Mouse (Mus musculus) heart, adult 18-20 months (tissue): ENCODE results near the gene Cpeb3. TPM values are rescaled to one million over a fixed set of nuclear protein-coding genes. Genes with fewer than 3 reads are reported as not detected.
A peak's percentile ranks its signal among the peaks of the same experiment; 100 is the strongest.
"Not testable (repeated sequence)": the region's sequence is repeated elsewhere in the genome, so short reads cannot be mapped to it uniquely, and the experiment has no call there.

Experiments used
- DNase-seq, 2 experiments: peaks; one replicate each; pipeline ENCODE4 v3.0.0; 2021 to 2022; ENCODE audit warnings: mixed read lengths in 1 of 2
- total RNA-seq, 2 experiments: library from RNA; stranded (reverse); gene quantifications; 2 replicates each; pipeline ENCODE4 v1.2.3; 2021

The Cpeb3 gene
- total RNA-seq, 2 experiments from 2014 or later, result 75.0 to 78.1 TPM

DNA sequence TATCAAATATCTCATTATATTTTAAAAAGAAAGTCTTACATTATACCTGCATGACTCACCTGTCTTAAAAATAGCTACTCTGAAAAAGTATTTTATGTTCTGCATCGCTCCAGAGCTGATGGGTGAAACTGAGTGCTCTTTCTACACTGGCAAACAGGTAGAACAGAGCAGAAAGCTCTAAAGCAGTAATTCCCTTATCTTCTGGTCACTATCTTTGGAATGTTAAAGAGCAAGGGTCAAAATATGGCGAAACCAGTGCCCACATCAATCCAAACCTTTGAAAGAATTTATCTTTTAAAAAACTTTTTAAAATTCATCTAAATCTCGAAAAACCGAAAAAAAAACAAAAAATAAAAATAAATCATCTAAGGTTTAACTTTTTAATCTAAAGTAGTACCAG, 52.4 kb downstream of the Cpeb3 start:
- DNase-seq, result no peak

DNA sequence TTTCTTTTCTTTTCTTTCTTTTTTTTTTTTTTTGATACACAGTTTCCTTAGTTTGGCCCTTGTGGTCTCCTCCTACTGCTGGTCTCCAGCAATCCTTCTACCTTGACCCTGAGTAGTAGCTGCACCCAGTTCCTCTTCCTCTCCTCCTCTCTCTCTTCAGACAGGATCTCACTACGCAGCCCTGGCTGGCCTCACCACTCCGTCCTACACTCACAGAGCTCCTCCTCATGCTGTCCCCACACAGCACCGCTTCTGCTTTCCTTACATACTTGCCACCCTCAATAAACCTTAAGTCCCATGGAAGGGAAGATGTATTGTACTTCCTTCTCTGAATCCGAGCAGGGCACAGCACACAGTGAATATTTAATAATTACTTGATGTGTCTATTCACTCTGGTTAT, 61.3 kb downstream of the Cpeb3 start:
- peak in 1 of 2 experiments; percentile 21 for DNase-seq

DNA sequence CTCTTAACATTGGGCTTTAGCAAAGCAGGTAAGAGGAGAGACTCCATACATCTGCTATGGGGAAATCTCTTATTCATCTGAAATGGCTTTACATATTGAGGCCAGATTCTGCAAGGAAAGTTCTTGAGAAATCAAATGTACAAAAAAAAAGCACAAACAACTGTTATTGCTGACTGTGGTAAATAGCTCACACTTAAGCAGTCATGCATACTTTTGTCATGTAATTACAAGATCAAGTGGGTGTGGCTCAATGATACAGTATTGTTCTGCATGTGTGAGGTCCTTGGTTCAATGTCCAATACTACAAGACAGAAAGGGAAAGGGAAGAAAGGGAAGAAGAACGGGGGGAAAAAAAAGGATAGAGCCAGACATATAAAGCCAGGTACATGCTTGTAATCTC, 62.6 kb downstream of the Cpeb3 start:
- no peak for DNase-seq

DNA sequence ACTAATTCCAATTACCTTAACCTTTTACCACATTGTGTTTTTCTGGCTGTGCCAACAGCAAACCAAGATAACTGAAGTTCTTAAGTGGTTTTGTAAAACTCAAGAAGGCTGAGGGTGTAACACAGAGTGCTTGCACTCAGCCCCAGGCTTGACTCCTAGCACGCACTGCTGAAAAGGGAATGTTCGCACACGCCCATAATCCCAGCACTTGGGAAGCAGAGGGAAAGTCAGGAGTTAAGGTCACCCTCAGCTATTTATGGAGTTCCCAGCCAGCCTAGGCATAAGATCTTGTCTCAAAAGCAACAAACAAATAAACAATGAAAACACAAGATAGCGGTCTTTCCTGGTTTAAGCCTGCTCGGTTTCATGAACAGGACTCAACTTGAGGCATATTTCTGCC, 63.0 kb downstream of the Cpeb3 start:
- DNase-seq, result no peak

DNA sequence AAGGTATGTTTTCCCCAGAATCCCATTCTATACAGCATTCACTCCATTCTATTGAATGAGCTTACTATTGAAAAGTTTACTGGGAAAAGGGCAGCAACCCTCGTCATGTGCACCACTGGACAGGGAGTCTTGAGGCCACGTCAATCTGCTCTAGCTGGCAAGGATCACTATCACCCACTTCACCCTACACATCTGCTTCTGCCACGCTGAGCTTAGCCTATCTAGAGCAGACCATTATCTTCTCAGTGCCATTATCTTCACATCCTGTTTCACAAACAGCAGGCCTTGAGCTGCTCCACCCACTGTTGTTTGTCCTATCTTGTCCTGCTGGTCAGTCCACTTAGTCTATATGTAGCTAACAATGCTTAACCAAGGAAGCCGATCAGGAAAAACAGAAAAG, 66.8 kb downstream of the Cpeb3 start:
- DNase-seq, result no peak

DNA sequence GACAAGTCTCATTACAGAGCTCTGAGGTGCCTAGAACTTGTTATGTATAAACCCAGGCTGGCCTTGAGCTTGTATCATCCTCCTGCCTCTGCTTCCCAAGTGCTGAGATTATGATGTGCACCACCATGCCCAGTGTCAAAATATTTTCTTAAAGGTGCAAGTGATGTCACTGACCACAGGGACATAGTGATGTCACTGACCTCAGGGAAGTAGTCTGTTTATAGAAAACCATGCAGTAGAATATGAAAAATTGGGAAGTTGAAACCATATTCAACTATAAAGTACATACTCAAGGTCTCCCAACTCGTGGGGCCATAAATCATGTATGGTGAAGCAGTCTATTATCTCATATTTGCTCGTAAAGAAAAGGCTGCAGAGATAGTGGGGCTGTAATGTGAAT, 71.3 kb downstream of the Cpeb3 start:
- DNase-seq, result no peak

DNA sequence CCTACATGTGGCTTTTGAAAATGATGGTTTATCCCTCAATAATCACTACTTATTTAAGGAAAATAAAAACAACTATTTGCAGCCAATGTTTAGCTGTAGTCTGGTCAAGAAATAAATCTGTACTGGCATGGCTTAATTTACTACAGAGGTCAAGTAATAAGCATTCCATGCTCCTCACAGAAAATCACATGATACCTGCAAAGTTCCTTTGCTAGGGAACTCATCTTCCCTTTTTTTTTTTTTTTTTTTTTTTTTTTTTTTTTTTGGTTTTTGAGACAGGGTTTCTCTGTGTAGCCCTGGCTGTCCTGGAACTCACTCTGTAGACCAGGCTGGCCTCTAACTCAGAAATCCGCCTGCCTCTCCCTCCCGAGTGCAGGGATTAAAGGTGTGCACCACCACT, 72.9 kb downstream of the Cpeb3 start:
- DNase-seq, result not testable (repeated sequence)

DNA sequence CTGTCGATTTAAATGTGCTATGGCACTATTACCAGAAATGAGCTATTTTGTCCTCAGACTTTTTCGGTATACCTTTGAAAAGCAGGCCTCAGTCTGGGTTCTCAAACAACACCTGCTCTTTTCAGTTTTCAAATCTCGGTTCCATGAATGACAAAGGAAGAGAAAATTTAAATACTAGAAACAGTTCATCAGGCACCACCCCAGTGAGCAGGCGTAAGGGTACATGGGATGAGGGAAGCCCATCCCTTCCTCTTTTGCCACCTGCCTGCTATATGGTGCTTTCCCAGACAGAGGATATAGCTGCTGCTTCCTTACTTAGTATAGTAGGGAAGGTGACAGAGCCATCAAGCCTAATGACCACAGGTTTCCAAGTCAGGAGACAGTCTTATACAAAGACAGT, 74.7 kb downstream of the Cpeb3 start:
- no peak for DNase-seq

DNA sequence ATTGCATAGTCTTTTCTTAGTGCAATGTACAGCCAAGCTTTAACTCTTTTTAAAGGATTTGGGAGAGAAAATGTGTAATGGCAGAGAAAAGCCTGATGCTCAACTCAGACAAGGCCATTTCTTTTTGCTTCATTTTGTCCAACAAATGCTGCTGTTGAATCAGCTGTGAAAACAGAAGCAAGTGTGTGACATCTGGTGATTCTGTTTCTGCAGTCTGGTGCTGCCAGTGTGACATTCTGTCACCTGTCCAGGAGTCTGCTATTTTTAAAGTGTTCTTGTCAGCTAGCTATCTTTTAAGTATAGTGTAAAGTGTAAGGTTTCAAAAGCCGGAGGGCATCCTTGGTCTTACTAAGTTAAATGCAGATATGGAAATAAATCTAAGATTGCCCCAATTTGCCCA, 76.7 kb downstream of the Cpeb3 start:
- peak; percentile 66 to 67 for DNase-seq

DNA sequence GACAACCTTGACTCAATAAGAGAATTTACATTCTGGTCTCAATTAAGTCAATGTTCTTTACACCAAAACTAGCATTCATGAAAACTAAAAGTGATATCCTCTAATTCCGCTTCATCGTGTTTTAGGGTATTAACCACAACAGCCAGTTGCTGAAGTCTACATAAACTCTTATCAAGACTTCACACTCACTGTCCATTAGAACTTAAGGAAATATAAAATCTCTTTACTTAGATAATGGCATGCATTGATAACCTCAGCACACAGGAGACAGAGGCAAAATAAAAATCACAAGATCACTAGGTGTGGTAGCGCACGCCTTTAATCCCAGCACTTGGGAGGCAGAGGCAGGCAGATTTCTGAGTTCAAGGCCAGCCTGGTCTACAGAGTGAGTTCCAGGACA, 79.9 kb downstream of the Cpeb3 start:
- no peak for DNase-seq

DNA sequence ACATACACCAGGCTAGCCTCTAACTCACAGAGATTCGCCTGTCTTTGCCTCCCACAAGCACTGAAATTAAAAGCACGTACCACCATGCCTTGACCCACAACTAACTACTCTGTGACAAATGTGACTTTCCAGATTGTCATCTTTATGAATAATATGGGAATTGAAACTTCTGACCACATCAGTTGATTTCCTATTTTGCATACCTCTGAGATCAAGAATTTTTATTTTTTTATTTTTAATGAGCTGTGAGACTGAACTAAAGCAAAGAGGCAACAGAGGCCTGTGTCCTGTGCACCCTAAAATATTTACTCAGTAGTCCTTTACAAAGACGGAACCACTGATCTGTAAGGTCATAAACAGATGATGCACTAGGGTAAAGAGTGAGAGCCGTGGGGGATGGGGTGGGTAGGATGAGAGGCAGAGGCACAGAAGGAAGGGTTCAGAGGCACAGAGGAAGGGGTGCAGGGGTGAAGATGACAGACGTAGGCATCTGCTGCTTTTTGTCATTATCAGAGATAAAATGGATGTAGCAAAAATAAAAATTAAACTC, 81.3 kb downstream of the Cpeb3 start:
- DNase-seq, result no peak

DNA sequence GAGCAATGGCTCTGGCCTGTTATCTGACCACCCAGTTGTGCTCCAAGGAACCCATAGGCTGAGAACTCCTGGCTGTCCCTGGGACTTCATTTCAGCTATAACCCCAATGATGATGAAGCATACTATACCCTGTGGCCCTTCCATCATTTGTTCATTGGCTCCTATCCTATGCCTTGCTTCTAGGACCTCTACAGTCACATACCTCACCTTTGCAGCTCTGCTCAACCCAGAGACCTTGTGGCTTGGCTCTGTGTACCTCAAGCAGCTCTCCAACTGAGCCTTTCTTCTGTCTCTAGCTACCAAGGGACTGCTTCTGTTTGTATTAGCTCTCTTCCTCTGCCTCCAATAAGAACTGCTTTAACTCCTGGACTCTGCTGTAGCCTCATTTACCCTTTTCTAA, 83.4 kb downstream of the Cpeb3 start:
- DNase-seq, result no peak

DNA sequence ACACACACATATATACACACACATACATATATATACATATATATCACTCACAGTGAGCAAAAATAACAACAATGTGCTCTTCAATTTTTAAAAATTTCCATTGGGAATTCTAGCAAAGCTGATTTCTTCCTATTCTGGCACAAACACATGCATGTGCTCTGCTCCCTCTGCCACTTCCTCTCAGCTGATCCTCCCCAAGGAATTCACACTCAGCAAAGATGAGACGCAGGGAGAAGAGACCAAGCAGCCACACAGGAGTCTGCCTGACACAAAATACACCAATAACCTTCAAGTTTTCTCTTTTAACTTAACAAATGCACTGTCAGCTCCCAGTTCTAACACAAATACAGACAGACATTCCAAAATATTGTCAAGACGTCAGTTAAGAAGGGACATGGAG, 89.1 kb downstream of the Cpeb3 start:
- peak; percentile 33 to 37 for DNase-seq

DNA sequence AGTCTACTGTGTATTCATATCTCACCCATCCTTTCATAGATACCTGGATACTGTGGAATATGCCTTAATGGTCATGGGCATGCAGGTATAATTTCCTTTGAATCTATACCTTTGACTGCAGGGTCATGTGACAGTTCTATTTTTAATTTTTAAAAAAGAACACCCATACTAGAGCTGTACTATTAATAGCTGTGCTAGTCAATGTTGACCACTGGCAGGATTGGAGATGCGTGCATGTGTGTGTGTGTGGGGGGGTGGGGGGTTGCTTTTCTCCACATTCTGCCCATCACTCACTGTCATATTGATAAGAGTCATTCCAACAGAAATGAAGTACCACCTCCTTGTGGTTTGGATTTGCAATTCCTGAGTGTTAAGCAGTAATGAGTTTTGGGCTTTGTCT, 92.6 kb downstream of the Cpeb3 start:
- no peak for DNase-seq

DNA sequence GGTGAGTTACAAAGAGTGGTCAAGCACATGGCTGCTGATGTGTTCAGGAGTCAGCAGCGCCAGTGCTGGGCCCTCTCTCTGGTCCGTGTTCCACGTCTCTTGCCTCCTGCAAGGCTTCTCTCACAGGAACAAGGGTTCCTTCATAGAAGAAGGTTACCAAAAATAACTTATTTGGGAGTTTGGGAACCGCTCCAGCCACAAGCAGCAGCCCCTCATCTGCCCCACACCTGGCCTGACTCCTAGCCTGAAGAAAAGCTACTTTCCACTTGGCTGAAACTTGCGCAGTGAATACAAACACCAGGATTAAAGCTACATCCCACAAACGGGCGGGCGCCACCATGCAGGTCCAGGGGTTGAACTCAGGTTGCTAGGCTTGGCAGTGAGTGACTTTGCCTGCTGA, 93.0 kb downstream of the Cpeb3 start:
- DNase-seq, result peak; percentile 25 to 34

DNA sequence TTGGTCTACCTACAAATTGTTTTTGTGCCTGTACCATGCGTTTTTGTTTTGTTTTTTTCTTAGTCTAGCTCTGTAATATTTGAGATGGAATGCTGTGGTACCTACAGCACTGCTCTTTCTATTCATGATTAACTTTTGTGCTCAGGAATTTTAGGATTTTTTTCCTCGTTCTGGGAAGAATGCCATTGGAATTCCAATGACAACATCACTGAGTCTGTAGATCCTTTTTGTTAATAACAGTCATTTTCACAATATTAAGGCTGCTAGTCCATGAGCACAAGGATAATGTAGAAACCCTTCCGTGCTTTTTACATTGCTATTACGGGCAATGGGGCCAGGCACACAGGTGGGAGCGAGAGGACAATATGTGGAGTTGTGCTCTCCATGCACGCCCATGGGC, 96.6 kb downstream of the Cpeb3 start:
- no peak for DNase-seq

DNA sequence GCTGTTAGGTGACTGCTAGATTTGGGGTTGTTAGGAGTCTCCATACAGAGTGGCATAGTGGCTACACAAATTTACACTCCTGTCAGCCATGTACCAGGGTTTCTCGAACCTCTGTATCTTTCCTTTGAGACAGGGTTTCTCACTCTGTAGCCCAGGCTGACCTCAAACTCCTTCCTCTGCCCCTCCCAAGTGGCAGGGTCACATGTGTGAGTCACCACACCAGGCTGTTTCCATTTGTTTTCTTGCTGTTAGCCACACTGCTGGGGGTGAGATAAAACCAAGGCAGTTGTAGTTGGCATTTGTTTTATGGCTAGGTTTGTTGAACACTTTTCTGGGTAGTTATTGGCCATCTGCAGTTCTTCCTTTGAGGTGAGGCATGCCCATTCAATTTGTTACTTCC, 97.9 kb downstream of the Cpeb3 start:
- no peak for DNase-seq

DNA sequence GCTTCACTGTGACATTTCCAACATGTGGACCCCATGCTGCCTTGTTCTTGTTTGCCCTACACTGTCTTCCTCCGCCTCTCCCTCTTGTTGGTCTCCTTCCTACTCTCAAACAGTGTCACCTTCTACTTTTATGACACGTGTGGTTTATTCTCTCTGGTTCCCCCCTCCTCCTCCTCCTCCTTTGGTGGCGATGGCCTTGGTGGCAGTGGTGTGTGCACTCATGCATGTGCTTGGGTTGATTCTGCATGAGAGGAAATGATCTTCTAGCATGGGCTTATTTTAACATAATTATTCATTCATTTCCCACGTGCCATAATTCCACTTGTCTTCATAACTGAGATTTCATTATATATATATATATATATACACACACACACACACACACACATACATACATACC, 98.5 kb downstream of the Cpeb3 start:
- no peak for DNase-seq

DNA sequence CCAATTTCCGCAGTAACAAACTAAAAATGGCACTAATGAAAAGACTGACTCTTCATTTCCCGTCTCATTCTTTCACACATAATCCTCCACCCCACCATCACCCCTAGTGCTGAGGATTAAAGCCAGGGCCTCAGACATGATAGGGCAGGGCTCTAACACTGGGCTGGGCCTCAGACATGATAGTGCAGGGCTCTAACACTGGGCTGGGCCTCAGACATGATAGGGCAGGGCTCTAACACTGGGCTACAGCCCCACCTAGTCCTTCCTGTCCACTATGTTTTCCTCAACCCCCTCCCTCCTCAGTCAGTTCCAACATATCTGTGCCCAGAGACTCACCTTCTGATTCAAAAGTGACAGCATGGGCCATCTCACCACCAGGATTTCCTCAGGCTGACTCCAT, 107.7 kb downstream of the Cpeb3 start:
- DNase-seq, result no peak

DNA sequence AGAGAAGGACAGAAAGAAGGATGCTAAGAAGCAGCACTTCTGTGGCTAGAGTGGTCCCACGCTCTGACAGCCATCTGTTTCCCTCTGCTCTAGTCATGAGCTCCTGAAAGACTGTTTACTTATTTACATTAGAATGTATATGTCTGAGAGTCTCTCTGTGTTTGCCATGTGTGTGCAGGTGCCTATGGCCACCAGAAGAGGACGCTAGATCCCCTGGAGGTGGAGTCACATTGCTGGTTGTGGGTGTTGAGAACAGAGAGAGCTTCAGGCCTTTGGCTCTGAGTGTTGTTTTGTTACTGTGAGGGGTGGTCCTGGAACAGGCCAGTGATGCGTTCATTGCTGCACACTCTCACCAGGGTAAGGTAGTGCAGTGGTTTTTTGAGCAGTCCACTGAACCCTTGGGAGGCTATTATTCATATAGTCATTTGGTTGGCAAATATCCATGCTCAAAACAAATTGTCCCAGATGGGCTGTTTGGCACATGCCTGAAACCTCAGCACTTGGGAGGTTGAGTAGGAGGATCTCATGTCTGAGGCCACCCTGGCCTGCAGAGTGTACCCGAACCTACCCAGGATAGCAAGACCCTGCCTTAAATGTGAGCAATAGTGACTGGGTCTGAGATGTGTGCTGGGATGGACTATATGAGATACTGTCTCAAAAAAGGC, 112.6 kb downstream of the Cpeb3 start:
- DNase-seq, result no peak

DNA sequence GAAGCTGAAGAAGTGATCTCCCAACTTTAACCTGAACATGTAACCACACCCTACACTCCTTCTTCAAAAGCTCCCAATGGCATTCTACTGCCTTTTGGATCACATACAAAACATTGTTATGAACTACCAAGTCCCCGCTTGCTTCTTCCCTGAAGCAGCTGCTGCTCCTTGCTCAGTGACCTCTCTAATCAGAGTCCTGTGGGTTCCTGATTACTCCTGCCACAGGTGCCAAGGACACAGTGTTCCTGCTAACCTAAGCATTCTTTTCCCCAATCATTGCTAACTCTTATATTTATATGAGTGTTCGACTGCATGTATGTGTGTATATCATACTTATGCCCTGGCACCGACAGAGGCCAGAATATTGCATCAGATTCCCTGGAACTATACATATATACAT, 115.2 kb downstream of the Cpeb3 start:
- DNase-seq, result peak; percentile 47 to 49

DNA sequence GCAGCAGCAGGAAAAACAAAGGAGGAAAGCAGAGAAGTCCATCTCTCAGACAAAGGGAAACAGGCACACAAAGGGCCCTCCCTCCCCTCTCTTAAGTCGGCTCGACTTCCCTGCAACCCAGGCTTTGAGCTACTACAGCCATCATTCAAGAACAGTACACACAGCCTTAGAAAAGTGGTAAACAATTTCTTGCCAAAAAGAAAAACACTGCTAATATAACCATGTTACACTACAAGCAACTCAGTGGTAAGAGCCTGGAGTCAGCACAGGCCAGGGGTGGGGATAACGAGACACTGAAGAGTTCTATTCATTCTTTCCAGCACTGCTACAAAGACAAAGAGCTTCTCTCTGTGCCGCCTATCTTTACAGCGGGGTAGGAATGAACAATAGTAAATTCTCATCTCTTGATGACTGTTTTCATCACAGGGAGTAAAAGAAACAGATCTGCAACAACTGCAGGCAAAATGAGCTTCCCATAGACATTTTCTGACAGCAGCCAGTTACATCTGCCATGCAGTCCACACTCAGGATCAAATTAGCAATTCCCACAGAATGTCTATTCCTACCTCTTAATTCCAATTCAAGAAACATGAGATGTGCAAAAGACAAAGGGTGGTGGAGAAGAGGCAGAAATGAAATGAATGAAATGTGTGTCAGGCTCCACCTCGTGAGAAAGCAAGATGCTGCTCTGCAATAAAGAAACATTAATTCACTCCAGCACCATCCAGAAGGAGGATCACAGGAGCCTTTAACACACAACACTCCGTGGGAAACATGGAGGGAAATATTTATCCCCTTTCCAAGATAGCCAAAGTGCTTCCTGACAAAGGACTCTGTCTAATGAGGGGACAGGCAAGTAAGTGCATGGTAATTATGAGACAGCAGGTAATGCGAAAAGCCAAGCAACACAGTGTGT, 118.0 kb downstream of the Cpeb3 start:
- no peak for DNase-seq

DNA sequence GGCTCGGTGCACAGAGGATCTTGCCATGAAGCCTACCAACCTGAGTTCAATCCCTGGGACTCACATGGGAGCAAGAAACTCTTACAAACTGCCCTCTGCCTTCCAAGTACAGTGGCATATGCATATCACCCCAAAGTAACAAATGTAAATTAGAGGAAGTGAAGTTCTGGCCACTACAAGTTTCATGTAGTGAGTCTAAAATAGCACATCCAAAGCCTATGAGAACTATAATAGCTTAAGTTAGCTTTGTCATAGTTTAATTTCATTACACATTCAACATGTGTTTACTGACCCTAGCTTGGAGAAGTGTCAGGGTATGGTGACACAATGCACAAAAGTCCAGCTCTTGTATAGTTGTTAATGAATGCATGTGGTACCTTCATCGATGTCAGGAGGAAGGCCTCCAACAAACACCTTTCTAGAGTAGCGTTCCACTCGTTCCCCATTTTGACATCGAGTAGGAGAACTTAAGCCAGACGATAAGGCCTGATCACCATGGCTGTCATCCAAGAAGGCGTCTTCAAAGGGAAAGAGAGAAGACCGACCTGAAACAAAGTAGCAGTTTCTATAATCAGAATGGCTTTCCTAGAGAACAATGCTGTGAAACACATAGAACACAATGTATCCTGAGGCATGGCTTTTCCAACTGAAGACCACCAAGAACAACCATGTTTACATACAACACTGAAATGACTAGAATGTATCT, 120.2 kb downstream of the Cpeb3 start:
- DNase-seq, result no peak
